11 mouse cellular contexts compared by ENCODE assay signal in genomic region chr11:117296116-117296499, GRCm38 (mm10).
DNase-seq lines count a peak whose midpoint lies in the region; ATAC-seq lines count a peak whose summit lies in the region.
"Had no signal": no experiment of that assay in that cellular context is flagged by ENCODE, and none has a peak within 500 bp of the region (broad histone marks: within the 10 kb centered on the region; RNA-seq: fewer than 3 reads in every experiment).

No protein-coding gene starts in this region.

- H3K36me3 ChIP-seq in heart, embryonic 10.5 days = peaks cover 47% of the 10 kb centered on the region
- H3K36me3 ChIP-seq in heart, embryonic 12.5 days = peaks cover 24% of the 10 kb centered on the region
- peaks cover 26% of the 10 kb centered on the region for H3K36me3 ChIP-seq in limb, embryonic 15.5 days

- WGBS in heart, embryonic 10.5 days = 66% methylated on average over 4 of the region's 4 CpGs
- 57% methylated on average over 4 of the region's 4 CpGs for WGBS in heart, embryonic 12.5 days
- 54% methylated on average over 4 of the region's 4 CpGs for WGBS in limb, embryonic 15.5 days

- no peak for DNase-seq in heart, embryonic 10.5 days (ENCODE audit: low spot score)
- peak; percentile 36 for DNase-seq in thymus, postnatal 4 days
- DNase-seq in thymus, postnatal 36 days = no peak
- DNase-seq in urinary bladder, postnatal 14 days (ENCODE audit: low spot score) = no peak
- DNase-seq in cerebellum, adult 18-20 months = no peak
- DNase-seq in spleen, postnatal 4 days (ENCODE audit: low spot score in 2 of 2) = no peak
- DNase-seq: cerebellum, postnatal 36 days had no signal

- H3K27ac ChIP-seq in heart, embryonic 10.5 days = peak overlapping the region; percentile 57; the same call in 1 of the 2 replicates
- H3K27ac ChIP-seq in heart, embryonic 12.5 days (ENCODE audit: poor library complexity, severe bottlenecking) = no peak overlapping the region
- peak overlapping the region; percentile 79 for H3K27ac ChIP-seq in limb, embryonic 15.5 days
- H3K27ac ChIP-seq: heart, embryonic 13.5 days; liver, embryonic 14.5 days had no signal

- peaks cover 42% of the 10 kb centered on the region for H3K4me1 ChIP-seq in heart, embryonic 10.5 days
- H3K4me1 ChIP-seq in heart, embryonic 12.5 days (replicated peaks) = peaks cover 21% of the 10 kb centered on the region
- peaks cover 34% of the 10 kb centered on the region for H3K4me1 ChIP-seq in limb, embryonic 15.5 days

- H3K9ac ChIP-seq in heart, embryonic 12.5 days = no peak overlapping the region
- no peak overlapping the region for H3K9ac ChIP-seq in limb, embryonic 15.5 days
- H3K9ac ChIP-seq: heart, embryonic 13.5 days; liver, embryonic 14.5 days had no signal

- H3K4me3 ChIP-seq in heart, embryonic 10.5 days = no peak overlapping the region
- no peak overlapping the region for H3K4me3 ChIP-seq in heart, embryonic 12.5 days
- no peak overlapping the region for H3K4me3 ChIP-seq in limb, embryonic 15.5 days
- H3K4me3 ChIP-seq: heart, embryonic 13.5 days had no signal

- H3K27me3 ChIP-seq in heart, embryonic 10.5 days (ENCODE audit: insufficient read depth, poor library complexity, severe bottlenecking) = no peaks in the 10 kb centered on the region
- no peaks in the 10 kb centered on the region for H3K27me3 ChIP-seq in heart, embryonic 12.5 days (replicated peaks)
- H3K27me3 ChIP-seq in limb, embryonic 15.5 days = no peaks in the 10 kb centered on the region
- H3K27me3 ChIP-seq: heart, embryonic 13.5 days had no signal

- no peaks in the 10 kb centered on the region for H3K9me3 ChIP-seq in heart, embryonic 10.5 days
- no peaks in the 10 kb centered on the region for H3K9me3 ChIP-seq in heart, embryonic 12.5 days (replicated peaks)
- H3K9me3 ChIP-seq in limb, embryonic 15.5 days = no peaks in the 10 kb centered on the region
- H3K9me3 ChIP-seq: heart, embryonic 13.5 days had no signal

- no peak for ATAC-seq in heart, embryonic 12.5 days (ENCODE audit: insufficient number of reproducible peaks, low FRiP score)
- ATAC-seq in limb, embryonic 15.5 days (ENCODE audit: insufficient number of reproducible peaks, low FRiP score, low TSS enrichment, low read depth) = no peak

- H3K4me2 ChIP-seq in heart, embryonic 12.5 days = no peak overlapping the region
- no peak overlapping the region for H3K4me2 ChIP-seq in limb, embryonic 15.5 days
- H3K4me2 ChIP-seq: heart, embryonic 13.5 days had no signal
